Mouse (Mus musculus) erythroblast, embryonic 14.5 days (primary cell): ENCODE data around the gene Bcdin3d. TPM values are rescaled to one million over a fixed set of nuclear protein-coding genes. Genes with fewer than 3 reads are reported as not detected.

Source experiments
- H3K27me3 ChIP-seq: 2 replicates; pipeline ENCODE4 v1.6.1; 2012; ENCODE audit warnings: inconsistent platforms; ENCODE audit not compliant: control insufficient read depth
- H3K36me3 ChIP-seq: 2 replicates; pipeline ENCODE4 v1.6.1; 2012; ENCODE audit warnings: mild to moderate bottlenecking, inconsistent platforms; ENCODE audit not compliant: control insufficient read depth
- H3K4me1 ChIP-seq: 2 replicates; pipeline ENCODE4 v1.6.1; 2012; ENCODE audit warnings: inconsistent platforms; ENCODE audit not compliant: control insufficient read depth
- H3K4me3 ChIP-seq: replicated peaks from 2 replicates; pipeline ENCODE3; 2012; ENCODE audit warnings: moderate library complexity, mild to moderate bottlenecking, inconsistent platforms
- H3K9me3 ChIP-seq: 2 replicates; pipeline ENCODE4 v1.6.1; 2012; ENCODE audit warnings: low read length, inconsistent platforms, mixed read lengths; ENCODE audit not compliant: control insufficient read depth
- GATA1 ChIP-seq: IDR thresholded peaks from 2 replicates; pipeline ENCODE4 v1.6.1; 2012; ENCODE audit warnings: low read length, inconsistent platforms, mixed read lengths
- TAL1 ChIP-seq: IDR thresholded peaks from 3 replicates; pipeline ENCODE4 v1.6.1; 2012; ENCODE audit warnings: low read length, inconsistent platforms, mixed read lengths
- polyA plus RNA-seq: library from polyadenylated mRNA; stranded (reverse); fragments of >175 nt; gene quantifications from 2 replicates; pipeline ENCODE4 v1.2.3, GENCODE M21; 2012

The Bcdin3d gene
- polyA plus RNA-seq = 0.17 and 0.28 TPM in 2 replicates

DNA sequence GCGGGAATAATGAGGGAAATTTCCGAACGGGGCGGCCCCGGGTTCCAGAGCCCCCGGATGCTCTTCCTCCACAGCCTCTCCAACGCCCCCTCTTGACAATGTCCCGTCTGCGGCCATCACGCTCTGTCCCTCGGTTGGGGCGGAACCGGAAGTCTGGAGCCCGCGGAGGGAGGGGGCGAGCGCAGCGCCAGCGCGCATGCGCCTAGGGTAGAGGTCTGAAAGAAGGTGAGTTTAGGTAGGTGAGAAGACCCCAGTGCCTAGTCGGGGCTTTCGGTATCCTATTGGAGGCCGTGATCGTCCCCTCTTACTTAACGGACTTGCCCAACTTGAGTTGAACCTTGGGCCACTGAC lies at the start of gene Bcdin3d:
Gene Bcdin3d (minus strand): TSS at position 155 of the 351 bp plus-strand sequence.
- H3K27me3 ChIP-seq = no peaks in the 10 kb centered on the region
- peaks cover 26% of the 10 kb centered on the region for H3K4me1 ChIP-seq
- TF ChIP-seq GATA1 (no peak), TAL1 (no peak)
- no peaks in the 10 kb centered on the region for H3K9me3 ChIP-seq
- peak within 1 kb of the TSS; percentile 87 for H3K4me3 ChIP-seq
- H3K36me3 ChIP-seq = peaks cover 6% of the 10 kb centered on the region

DNA sequence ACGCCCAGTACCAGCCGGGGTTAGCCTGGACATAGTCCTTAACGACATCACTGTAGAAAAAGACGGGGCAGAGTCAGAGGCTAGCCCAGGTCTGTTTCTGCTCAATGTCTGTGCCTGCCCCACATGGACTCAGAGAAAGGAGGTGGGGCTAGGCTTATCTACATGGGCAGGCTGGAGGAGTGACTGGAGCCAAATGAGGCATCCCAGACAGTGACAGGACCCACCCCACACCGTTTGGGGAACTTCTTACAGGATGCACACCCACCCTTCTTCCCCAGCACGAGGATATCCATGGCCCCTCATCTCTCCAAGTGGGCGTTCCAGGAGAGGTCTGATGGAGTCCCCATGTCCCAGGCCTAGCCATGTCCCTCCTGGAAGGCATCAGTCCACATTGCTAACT lies 45.8 kb upstream of the Bcdin3d start:
- no peak for TF ChIP-seq TAL1
- no peak for TF ChIP-seq GATA1
- Histone ChIP-seq H3K36me3 (no peaks in the 10 kb centered on the region), H3K9me3 (no peaks in the 10 kb centered on the region), H3K4me1 (peaks cover 4% of the 10 kb centered on the region), H3K27me3 (no peaks in the 10 kb centered on the region), H3K4me3 (no peak overlapping the region)

DNA sequence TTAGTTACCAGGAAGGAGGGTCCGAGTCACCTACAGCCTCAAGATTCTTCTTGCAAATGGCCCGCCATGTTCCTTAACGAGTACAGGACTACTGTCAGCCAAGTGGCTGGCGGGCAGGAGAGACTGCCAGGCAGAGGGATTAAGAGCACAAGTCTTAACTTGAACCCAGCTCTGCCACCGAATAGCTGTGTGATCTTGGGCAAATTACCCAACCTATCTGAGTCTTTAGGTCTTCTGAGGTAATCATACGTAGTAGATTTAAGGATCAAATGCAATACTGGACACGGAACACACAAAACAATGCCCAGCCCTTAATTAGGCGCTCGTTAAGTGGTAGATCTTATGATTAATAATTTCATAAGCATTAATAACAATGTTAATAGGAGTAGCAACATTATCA lies 45.1 kb upstream of the Bcdin3d start:
- no peaks in the 10 kb centered on the region for H3K36me3 ChIP-seq
- H3K9me3 ChIP-seq = no peaks in the 10 kb centered on the region
- no peaks in the 10 kb centered on the region for H3K27me3 ChIP-seq
- no peak overlapping the region for H3K4me3 ChIP-seq
- no peak for TF ChIP-seq TAL1
- TF ChIP-seq GATA1 = no peak
- H3K4me1 ChIP-seq = peaks cover 4% of the 10 kb centered on the region

DNA sequence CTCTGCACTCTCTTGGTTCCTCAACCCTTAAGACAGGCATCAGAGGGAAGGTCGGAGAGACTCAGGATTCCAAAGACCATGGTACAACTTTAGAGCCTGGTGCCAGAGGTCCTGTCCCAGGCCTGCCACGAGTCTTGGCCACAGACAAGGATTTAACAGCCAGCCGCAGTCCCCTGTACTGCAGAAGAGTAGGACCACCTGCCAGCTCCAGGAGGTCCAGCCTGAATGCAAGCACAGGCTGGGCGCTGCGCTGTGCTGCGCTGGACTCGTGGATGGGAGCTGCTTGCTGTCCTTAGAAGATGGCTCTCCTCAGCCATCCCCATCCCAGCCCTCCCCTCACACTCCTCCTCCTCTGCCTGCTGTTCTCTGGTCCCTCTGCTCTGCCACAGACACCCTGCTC lies 43.2 kb upstream of the Bcdin3d start:
- Histone ChIP-seq H3K4me1 (peaks cover 4% of the 10 kb centered on the region), H3K4me3 (no peak overlapping the region), H3K9me3 (no peaks in the 10 kb centered on the region), H3K36me3 (no peaks in the 10 kb centered on the region), H3K27me3 (no peaks in the 10 kb centered on the region)
- TF ChIP-seq GATA1 (no peak), TAL1 (no peak)

DNA sequence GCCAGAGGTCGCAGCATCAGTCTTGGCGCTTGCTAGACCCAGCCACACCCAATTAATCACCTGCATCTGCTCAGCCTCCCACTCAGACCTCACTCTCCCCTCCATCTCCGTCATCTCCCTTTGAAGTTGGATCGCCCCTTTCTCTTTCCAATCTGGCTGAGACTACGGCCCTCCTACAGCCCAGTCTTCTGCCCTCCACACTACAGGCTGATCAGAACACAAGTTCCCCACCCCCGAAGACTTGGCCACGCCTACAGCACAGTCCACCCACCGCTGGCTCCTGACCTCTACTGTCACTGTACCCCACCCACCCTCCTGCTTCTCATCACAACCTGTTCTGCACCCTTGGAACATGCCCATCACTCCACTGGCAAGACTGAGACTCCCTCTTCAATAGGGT lies 42.2 kb upstream of the Bcdin3d start:
- H3K9me3 ChIP-seq = no peaks in the 10 kb centered on the region
- peaks cover 4% of the 10 kb centered on the region for H3K4me1 ChIP-seq
- no peaks in the 10 kb centered on the region for H3K27me3 ChIP-seq
- H3K36me3 ChIP-seq = no peaks in the 10 kb centered on the region
- no peak overlapping the region for H3K4me3 ChIP-seq
- TF ChIP-seq TAL1 = no peak
- no peak for TF ChIP-seq GATA1

DNA sequence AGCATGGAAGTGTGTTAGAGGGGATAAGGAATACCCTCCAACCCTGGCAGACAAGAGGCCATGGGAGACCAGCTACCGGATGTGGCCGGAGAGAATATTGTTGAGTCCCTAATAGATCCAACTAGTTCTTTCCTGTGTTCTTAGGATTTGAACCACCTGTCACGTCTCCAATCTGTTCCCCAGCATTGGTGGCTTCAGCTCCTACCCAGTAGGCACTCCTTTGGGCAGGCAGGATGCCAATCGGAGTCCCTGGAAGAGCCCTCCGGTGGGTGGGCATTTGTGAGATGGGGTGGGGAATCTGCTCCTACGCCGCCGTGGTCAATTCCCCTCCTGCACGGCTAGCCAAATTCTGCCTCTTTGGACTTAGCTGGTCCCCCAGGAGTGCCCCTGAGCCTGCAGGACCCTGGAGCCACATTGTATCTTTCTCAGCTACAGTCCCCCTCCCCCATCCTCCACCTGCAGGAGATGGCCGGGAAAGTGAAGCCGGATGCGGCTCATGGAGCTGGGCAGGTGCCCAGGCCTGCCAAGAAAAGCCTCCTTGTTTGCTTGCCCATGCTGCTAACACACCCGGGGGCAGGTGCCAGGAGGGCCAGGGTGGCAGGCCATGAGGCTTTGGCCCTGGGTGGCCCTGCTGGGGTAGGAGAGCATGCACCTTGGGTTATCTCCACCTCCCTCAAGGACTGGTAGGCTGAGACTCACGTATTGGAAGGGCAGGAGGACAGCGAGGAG lies 37.4 kb upstream of the Bcdin3d start:
- no peak for TF ChIP-seq GATA1
- no peak for TF ChIP-seq TAL1
- Histone ChIP-seq H3K27me3 (no peaks in the 10 kb centered on the region), H3K4me1 (no peaks in the 10 kb centered on the region)

DNA sequence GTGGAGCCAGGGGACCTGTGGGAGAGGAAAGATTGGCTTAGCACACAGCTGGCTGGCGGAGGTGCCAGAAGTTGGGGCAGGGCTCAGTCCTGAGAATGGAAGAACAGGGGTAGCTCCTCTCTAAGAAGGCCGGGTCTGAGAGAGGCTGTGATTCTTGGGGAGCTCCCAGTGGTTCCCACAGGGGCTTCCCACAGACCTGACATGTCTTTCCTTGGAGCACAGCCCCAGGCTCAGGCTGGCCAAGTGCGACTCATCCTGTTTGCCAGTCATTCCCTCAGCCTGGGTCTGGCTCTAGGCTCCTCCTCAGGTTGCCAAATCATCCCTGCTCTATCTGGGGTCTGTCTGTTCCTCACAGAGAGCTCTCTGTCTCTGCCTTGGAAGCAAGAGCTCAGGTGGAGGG lies 36.1 kb upstream of the Bcdin3d start:
- Histone ChIP-seq H3K27me3 (no peaks in the 10 kb centered on the region), H3K36me3 (no peaks in the 10 kb centered on the region), H3K9me3 (no peaks in the 10 kb centered on the region), H3K4me1 (no peaks in the 10 kb centered on the region), H3K4me3 (no peak overlapping the region)
- TF ChIP-seq GATA1 (no peak), TAL1 (no peak)

More for the DNA sequence above, 37.4 kb upstream of the Bcdin3d start:
- no peak overlapping the region for H3K4me3 ChIP-seq
- H3K9me3 ChIP-seq = no peaks in the 10 kb centered on the region
- H3K36me3 ChIP-seq = no peaks in the 10 kb centered on the region

DNA sequence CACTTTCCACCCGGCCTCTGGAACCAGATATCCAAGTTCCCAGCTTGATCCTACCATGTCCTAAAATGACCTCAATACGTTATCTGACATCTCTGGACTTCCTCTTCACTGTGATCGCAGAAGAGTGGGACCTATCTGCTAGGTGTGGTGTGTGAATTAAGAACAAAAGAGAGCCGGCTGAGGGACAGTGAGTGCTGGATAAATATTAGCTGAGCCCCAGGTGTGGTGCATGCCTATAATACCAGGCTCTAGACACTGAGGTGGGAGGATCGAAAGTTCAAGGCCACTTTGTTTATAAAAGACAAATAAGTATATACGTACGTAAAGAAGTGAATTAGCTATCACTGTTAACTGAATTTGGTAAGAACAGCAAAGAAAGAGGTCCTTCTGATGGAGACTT lies 35.3 kb upstream of the Bcdin3d start:
- Histone ChIP-seq H3K36me3 (no peaks in the 10 kb centered on the region), H3K9me3 (no peaks in the 10 kb centered on the region), H3K4me3 (no peak overlapping the region), H3K4me1 (no peaks in the 10 kb centered on the region), H3K27me3 (no peaks in the 10 kb centered on the region)
- TF ChIP-seq GATA1 (no peak), TAL1 (no peak)

DNA sequence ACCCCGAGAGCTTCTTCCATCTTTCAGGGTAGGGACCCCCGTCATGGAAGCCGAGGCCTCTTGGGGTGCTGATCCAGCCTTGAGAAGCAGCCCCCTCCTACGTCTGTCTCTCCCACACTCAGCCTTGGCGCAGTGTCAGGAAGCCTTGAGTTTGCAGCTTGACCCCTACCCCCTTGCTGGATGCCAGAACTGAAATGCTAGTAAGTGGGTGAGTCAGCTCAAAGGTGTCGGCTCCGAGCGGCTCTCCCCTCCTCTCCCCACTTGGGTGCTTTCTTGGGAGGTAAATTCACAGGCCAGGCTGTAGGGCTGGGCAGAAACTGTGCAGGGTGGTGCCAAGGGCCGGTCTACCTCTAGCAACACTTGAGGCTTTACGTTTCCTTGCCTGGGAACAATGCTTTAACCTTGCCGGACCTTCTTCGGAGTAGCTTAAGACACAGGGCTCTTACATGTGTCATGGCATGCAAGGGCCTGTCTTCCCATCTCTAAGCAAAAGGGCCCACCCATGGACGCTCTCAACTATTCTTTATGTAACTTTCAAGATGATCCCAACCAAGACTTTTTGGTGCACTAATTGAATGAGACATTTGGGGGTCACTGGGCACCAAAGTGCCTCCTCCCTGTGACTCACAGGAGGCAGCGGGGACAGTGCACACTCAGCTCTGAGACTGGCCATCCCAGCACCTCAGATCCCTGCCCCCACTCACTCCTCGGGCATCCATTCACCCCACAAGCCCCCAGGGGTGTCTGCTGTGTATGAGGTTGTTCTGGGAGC lies 31.0 kb upstream of the Bcdin3d start:
- no peak overlapping the region for H3K4me3 ChIP-seq
- H3K4me1 ChIP-seq = no peaks in the 10 kb centered on the region
- H3K27me3 ChIP-seq = no peaks in the 10 kb centered on the region
- no peaks in the 10 kb centered on the region for H3K9me3 ChIP-seq
- H3K36me3 ChIP-seq = no peaks in the 10 kb centered on the region
- TF ChIP-seq GATA1 (no peak), TAL1 (no peak)

DNA sequence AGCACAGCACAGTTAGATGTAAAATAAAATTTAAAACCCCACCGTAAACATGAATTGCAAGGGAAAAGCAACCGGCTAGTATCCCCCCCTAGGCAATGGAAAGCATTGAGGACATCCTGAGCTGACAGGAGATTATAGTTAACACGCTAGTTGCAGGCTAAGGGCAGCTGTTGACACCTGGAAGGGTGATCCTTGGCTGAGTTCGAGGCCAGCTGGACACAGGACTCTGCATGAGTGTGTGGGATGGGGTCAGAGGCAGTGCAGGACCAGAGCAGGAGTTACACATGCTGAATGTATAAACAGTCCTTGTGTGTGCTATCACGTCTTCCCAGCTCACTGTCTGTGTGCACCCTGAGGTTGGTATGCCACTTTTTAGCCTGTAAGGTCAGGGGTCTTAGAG lies 28.7 kb upstream of the Bcdin3d start:
- Histone ChIP-seq H3K4me3 (no peak overlapping the region), H3K27me3 (no peaks in the 10 kb centered on the region), H3K36me3 (no peaks in the 10 kb centered on the region), H3K4me1 (no peaks in the 10 kb centered on the region), H3K9me3 (no peaks in the 10 kb centered on the region)
- TF ChIP-seq GATA1 (no peak), TAL1 (no peak)
